Mouse (Mus musculus): ENCODE measurements around the gene Opcml. TPM values are rescaled to one million over a fixed set of nuclear protein-coding genes. Genes with fewer than 3 reads are reported as not detected.

Opcml gene
- total and polyA plus RNA-seq, 2 experiments from 2014 or later = 48.3 to 140 TPM

GRCm38 (mm10) chr9:28438752-28439151, 648.2 kb downstream of the Opcml start:
- no peak overlapping the region for H3K27ac ChIP-seq (ENCODE audit: low read depth, low read length)
- H3K4me1 ChIP-seq (ENCODE audit: insufficient read depth) = peaks cover 16% of the 10 kb centered on the region
- H3K9ac ChIP-seq = no peak overlapping the region
- ATAC-seq (no peak), DNase-seq (no peak)
- no peak overlapping the region for H3K4me3 ChIP-seq (ENCODE audit: low read depth, low read length)
- H3K36me3 ChIP-seq (ENCODE audit: insufficient read depth) = no peaks in the 10 kb centered on the region
- H3K27me3 ChIP-seq (ENCODE audit: insufficient read depth, low read length) = no peaks in the 10 kb centered on the region
- 88% methylated on average over 4 of the region's 4 CpGs for WGBS
- no peaks in the 10 kb centered on the region for H3K9me3 ChIP-seq (ENCODE audit: low read length)
- no peak for TF ChIP-seq CTCF (IDR thresholded peaks at IDR 0.05; ENCODE audit: low read depth)
- no peak overlapping the region for H3K4me2 ChIP-seq (ENCODE audit: low read depth)

- no peak overlapping the region for H3K9ac ChIP-seq
- H3K4me2 ChIP-seq (ENCODE audit: low read depth) = 0 out of 2 replicates have a peak overlapping the region, but pooled peaks have one; percentile 17
- no peak for TF ChIP-seq CTCF (IDR thresholded peaks at IDR 0.05; ENCODE audit: low read depth)
- no peak overlapping the region for H3K4me3 ChIP-seq (ENCODE audit: low read depth, low read length)
- ATAC-seq = peak; percentile 78
- H3K4me1 ChIP-seq (ENCODE audit: insufficient read depth) = peaks cover 22% of the 10 kb centered on the region
- DNase-seq = peak; percentile 35
- no peak overlapping the region for H3K27ac ChIP-seq (ENCODE audit: low read depth, low read length)
- H3K36me3 ChIP-seq (ENCODE audit: insufficient read depth) = no peaks in the 10 kb centered on the region
- no peaks in the 10 kb centered on the region for H3K9me3 ChIP-seq (ENCODE audit: low read length)
- 24% methylated on average over 5 of the region's 5 CpGs for WGBS
- H3K27me3 ChIP-seq (ENCODE audit: insufficient read depth, low read length) = no peaks in the 10 kb centered on the region
These were observed 649.0 kb downstream of the Opcml start for GRCm38 (mm10) chr9:28439433-28440191.

- H3K4me2 ChIP-seq (ENCODE audit: low read depth) = 0 out of 2 replicates have a peak overlapping the region, but pooled peaks have one; percentile 0
- peak; percentile 65 for ATAC-seq
These were observed 649.7 kb downstream of the Opcml start for GRCm38 (mm10) chr9:28440192-28440795.

GRCm38 (mm10) chr9:28444485-28444884, 653.9 kb downstream of the Opcml start:
- H3K27ac ChIP-seq (ENCODE audit: low read depth, low read length) = no peak overlapping the region
- WGBS = 36% methylated on average over 3 of the region's 3 CpGs

More at GRCm38 (mm10) chr9:28440192-28440795, 649.7 kb downstream of the Opcml start:
- no peaks in the 10 kb centered on the region for H3K9me3 ChIP-seq (ENCODE audit: low read length)
- peak; percentile 19 for DNase-seq
- no peaks in the 10 kb centered on the region for H3K27me3 ChIP-seq (ENCODE audit: insufficient read depth, low read length)
- H3K4me1 ChIP-seq (ENCODE audit: insufficient read depth) = peaks cover 27% of the 10 kb centered on the region
- H3K36me3 ChIP-seq (ENCODE audit: insufficient read depth) = no peaks in the 10 kb centered on the region
- WGBS = 6% methylated on average over 3 of the region's 3 CpGs
- TF ChIP-seq CTCF (IDR thresholded peaks at IDR 0.05; ENCODE audit: low read depth) = no peak
- H3K27ac ChIP-seq (ENCODE audit: low read depth, low read length) = no peak overlapping the region
- no peak overlapping the region for H3K9ac ChIP-seq
- H3K4me3 ChIP-seq (ENCODE audit: low read depth, low read length) = no peak overlapping the region

GRCm38 (mm10) chr9:28444972-28445371, 654.4 kb downstream of the Opcml start:
- WGBS = 33% methylated on average over 8 of the region's 8 CpGs
- peak; percentile 16 for DNase-seq
- Histone ChIP-seq H3K4me2 (ENCODE audit: low read depth) (no peak overlapping the region), H3K27me3 (ENCODE audit: insufficient read depth, low read length) (no peaks in the 10 kb centered on the region), H3K9ac (no peak overlapping the region), H3K4me3 (ENCODE audit: low read depth, low read length) (no peak overlapping the region), H3K9me3 (ENCODE audit: low read length) (no peaks in the 10 kb centered on the region), H3K36me3 (ENCODE audit: insufficient read depth) (no peaks in the 10 kb centered on the region), H3K4me1 (ENCODE audit: insufficient read depth) (peaks cover 25% of the 10 kb centered on the region), H3K27ac (ENCODE audit: low read depth, low read length) (no peak overlapping the region)
- no peak for ATAC-seq
- no peak for TF ChIP-seq CTCF (IDR thresholded peaks at IDR 0.05; ENCODE audit: low read depth)

More at GRCm38 (mm10) chr9:28444485-28444884, 653.9 kb downstream of the Opcml start:
- Histone ChIP-seq H3K36me3 (ENCODE audit: insufficient read depth) (no peaks in the 10 kb centered on the region), H3K27me3 (ENCODE audit: insufficient read depth, low read length) (no peaks in the 10 kb centered on the region), H3K4me1 (ENCODE audit: insufficient read depth) (peaks cover 29% of the 10 kb centered on the region), H3K9me3 (ENCODE audit: low read length) (no peaks in the 10 kb centered on the region), H3K4me3 (ENCODE audit: low read depth, low read length) (no peak overlapping the region), H3K4me2 (ENCODE audit: low read depth) (no peak overlapping the region), H3K9ac (no peak overlapping the region)
- DNase-seq (peak; percentile 32), ATAC-seq (no peak)
- TF ChIP-seq CTCF (IDR thresholded peaks at IDR 0.05; ENCODE audit: low read depth) = no peak

DNA sequence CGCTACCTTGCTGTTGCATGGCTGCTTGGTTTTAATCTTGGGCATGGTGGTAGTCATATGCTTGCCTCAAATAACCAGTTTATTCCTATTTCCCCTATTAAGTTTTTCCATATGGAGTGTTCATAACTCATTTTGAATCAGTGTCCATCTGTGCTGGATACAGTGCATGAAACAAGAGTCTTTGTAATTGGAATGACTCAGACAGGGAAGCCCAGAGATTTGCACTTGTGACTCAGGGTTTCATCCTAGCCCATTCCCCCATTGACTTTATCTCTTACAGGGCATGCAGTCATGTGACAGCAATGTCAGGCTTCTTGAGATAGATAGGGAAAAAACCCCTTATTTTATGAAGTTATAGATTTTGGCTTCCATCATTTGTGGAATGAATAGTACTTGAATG, 655.3 kb downstream of the Opcml start:
- 55% methylated on average over 1 of the region's 1 CpGs for WGBS
- Histone ChIP-seq H3K9me3 (ENCODE audit: low read length) (no peaks in the 10 kb centered on the region), H3K4me1 (ENCODE audit: insufficient read depth) (peaks cover 18% of the 10 kb centered on the region), H3K4me3 (ENCODE audit: low read depth, low read length) (no peak overlapping the region), H3K27me3 (ENCODE audit: insufficient read depth, low read length) (no peaks in the 10 kb centered on the region), H3K36me3 (ENCODE audit: insufficient read depth) (no peaks in the 10 kb centered on the region), H3K27ac (ENCODE audit: low read depth, low read length) (no peak overlapping the region), H3K9ac (no peak overlapping the region), H3K4me2 (ENCODE audit: low read depth) (no peak overlapping the region)
- TF ChIP-seq CTCF (IDR thresholded peaks at IDR 0.05; ENCODE audit: low read depth) = no peak
- ATAC-seq (no peak), DNase-seq (no peak)

Data from forebrain, postnatal 0 days (tissue).